Mouse (Mus musculus) ES-Bruce4 (cell line): ENCODE measurements around the gene Lpp. TPM values are rescaled to one million over a fixed set of nuclear protein-coding genes. Genes with fewer than 3 reads are reported as not detected.

ENCODE experiments used
- H3K27ac ChIP-seq: 2 replicates; pipeline ENCODE4 v1.5.1; 2012; ENCODE audit warnings: low read length, inconsistent platforms; ENCODE audit not compliant: insufficient read depth
- H3K27me3 ChIP-seq: 2 replicates; pipeline ENCODE4 v1.6.1; 2012; ENCODE audit warnings: mild to moderate bottlenecking, low read length, inconsistent platforms; ENCODE audit not compliant: control insufficient read depth, poor library complexity, insufficient read depth, severe bottlenecking
- H3K36me3 ChIP-seq: 2 replicates; pipeline ENCODE4 v1.6.1; 2012; ENCODE audit warnings: inconsistent platforms, mild to moderate bottlenecking, low read length, moderate library complexity; ENCODE audit not compliant: control insufficient read depth, poor library complexity, insufficient read depth, severe bottlenecking
- H3K4me1 ChIP-seq: one replicate; pipeline ENCODE4 v1.8.1; 2011; ENCODE audit warnings: low read length; ENCODE audit not compliant: control insufficient read depth, insufficient read depth
- H3K4me3 ChIP-seq: 2 replicates; pipeline ENCODE4 v1.5.1; 2011; ENCODE audit warnings: low read depth, mild to moderate bottlenecking, low read length
- H3K9ac ChIP-seq: 2 replicates; pipeline ENCODE4 v1.6.1; 2012; ENCODE audit warnings: low read depth, mild to moderate bottlenecking, inconsistent platforms; ENCODE audit not compliant: poor library complexity, severe bottlenecking
- H3K9me3 ChIP-seq: replicated peaks from 2 replicates; pipeline ENCODE4 v1.6.1; 2012; ENCODE audit warnings: mild to moderate bottlenecking, low read length, inconsistent platforms; ENCODE audit not compliant: control insufficient read depth, poor library complexity, insufficient read depth, severe bottlenecking
- CTCF ChIP-seq: IDR thresholded peaks from one replicate; pipeline ENCODE4 v1.8.1; 2011; ENCODE audit warnings: low read depth, low read length
- EP300 ChIP-seq: IDR thresholded peaks from 2 replicates; pipeline ENCODE4 v1.6.1; 2011; ENCODE audit warnings: low read depth, low read length; ENCODE audit not compliant: insufficient read depth
- POLR2A ChIP-seq: IDR thresholded peaks from one replicate; pipeline ENCODE4 v1.8.1; 2011; ENCODE audit warnings: low read length; ENCODE audit not compliant: insufficient read depth
- polyA plus RNA-seq: library from polyadenylated mRNA; stranded (reverse); fragments of >200 nt; gene quantifications from 2 replicates; pipeline ENCODE4 v1.2.4, GENCODE M21; 2011; ENCODE audit warnings: low read depth; ENCODE audit not compliant: missing spikeins, insufficient read depth, insufficient read length

The Lpp gene
- polyA plus RNA-seq, 1 experiment: 48.5 TPM

DNA sequence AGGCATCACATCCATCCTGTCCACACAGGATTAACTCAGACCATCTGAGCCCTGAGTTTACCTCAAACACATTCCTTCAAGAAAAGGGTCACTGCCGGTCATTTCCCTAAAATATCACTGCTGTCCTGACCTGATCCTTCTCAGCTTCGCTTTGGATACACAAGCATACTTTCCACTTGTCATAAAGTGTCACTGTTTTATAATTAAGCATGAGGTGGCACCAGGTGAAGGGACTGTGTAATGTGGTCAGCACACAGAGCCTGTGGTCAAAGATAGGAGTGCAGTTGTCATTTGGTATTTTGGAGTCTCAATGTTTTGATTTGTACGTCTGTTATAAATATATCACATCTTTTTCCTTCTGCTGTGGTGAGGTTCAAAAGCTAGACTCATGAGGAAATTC is 395.7 kb downstream of the Lpp start:
- H3K27me3 ChIP-seq: no peaks in the 10 kb centered on the region
- H3K9me3 ChIP-seq: no peaks in the 10 kb centered on the region
- no peak overlapping the region for H3K4me3 ChIP-seq
- TF ChIP-seq EP300 (no peak), CTCF (no peak), POLR2A (no peak)
- no peaks in the 10 kb centered on the region for H3K4me1 ChIP-seq
- no peaks in the 10 kb centered on the region for H3K36me3 ChIP-seq
- no peak overlapping the region for H3K27ac ChIP-seq
- H3K9ac ChIP-seq: no peak overlapping the region

GRCm38 (mm10) chr16:24791387-24791786 is 398.1 kb downstream of the Lpp start:
- Histone ChIP-seq H3K27me3 (no peaks in the 10 kb centered on the region), H3K36me3 (no peaks in the 10 kb centered on the region), H3K9me3 (no peaks in the 10 kb centered on the region), H3K27ac (no peak overlapping the region), H3K4me3 (no peak overlapping the region), H3K9ac (no peak overlapping the region), H3K4me1 (no peaks in the 10 kb centered on the region)
- TF ChIP-seq POLR2A: no peak
- no peak for TF ChIP-seq EP300
- TF ChIP-seq CTCF: no peak

DNA sequence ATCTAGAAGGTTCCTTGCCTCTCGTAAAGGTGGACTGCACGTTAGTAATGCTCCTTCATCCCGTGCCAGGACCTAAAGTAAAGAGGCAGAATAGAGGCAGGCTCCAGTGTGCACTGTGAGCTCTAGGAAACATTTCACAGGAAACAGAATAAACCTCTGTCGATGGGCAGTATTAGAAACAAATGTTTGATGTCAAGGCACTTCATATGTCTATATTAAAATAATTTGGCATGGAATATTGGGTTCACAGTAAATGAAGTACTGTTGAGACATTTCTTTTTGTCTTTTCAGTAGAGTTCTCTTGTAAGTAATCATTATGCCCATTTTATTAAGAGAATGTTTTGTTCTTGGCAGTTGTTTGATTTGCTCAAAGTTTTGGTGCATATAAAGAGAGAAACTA is 398.7 kb downstream of the Lpp start:
- H3K36me3 ChIP-seq: no peaks in the 10 kb centered on the region
- no peak overlapping the region for H3K9ac ChIP-seq
- H3K4me1 ChIP-seq: no peaks in the 10 kb centered on the region
- no peak overlapping the region for H3K27ac ChIP-seq
- H3K9me3 ChIP-seq: no peaks in the 10 kb centered on the region
- TF ChIP-seq CTCF (no peak), EP300 (no peak), POLR2A (no peak)
- H3K27me3 ChIP-seq: no peaks in the 10 kb centered on the region
- H3K4me3 ChIP-seq: no peak overlapping the region

GRCm38 (mm10) chr16:24792836-24793235 is 399.5 kb downstream of the Lpp start:
- TF ChIP-seq CTCF: no peak
- Histone ChIP-seq H3K36me3 (no peaks in the 10 kb centered on the region), H3K9me3 (no peaks in the 10 kb centered on the region), H3K27me3 (no peaks in the 10 kb centered on the region), H3K27ac (no peak overlapping the region), H3K4me3 (no peak overlapping the region), H3K9ac (no peak overlapping the region), H3K4me1 (no peaks in the 10 kb centered on the region)

- Histone ChIP-seq H3K36me3 (no peaks in the 10 kb centered on the region), H3K27me3 (no peaks in the 10 kb centered on the region), H3K27ac (no peak overlapping the region), H3K9me3 (no peaks in the 10 kb centered on the region), H3K9ac (no peak overlapping the region), H3K4me1 (no peaks in the 10 kb centered on the region), H3K4me3 (no peak overlapping the region)
- TF ChIP-seq POLR2A: no peak
- TF ChIP-seq CTCF: no peak
- TF ChIP-seq EP300: no peak
These were observed 401.4 kb downstream of the Lpp start for GRCm38 (mm10) chr16:24794665-24795064.

DNA sequence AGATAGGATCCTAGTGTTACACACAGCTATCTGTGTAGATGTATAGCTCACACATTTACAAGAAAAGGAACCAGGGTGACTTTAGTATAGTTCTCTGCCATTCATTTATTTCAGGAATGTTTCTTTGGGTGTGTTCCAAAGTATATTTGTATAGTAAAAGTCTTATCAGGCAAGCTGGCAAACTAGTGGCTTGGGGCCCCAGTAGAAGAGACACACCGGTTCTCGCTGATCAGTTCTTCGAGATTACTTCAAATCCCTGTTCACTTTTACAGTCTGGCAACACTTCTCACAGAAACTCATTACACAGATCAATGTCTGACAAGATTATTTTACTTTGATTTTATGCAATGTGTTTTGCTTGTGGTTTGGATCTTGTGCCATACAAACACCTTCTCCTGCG is 408.0 kb downstream of the Lpp start:
- Histone ChIP-seq H3K36me3 (no peaks in the 10 kb centered on the region), H3K9ac (no peak overlapping the region), H3K27ac (no peak overlapping the region), H3K9me3 (no peaks in the 10 kb centered on the region), H3K27me3 (no peaks in the 10 kb centered on the region), H3K4me1 (no peaks in the 10 kb centered on the region), H3K4me3 (no peak overlapping the region)
- TF ChIP-seq EP300 (no peak), CTCF (no peak), POLR2A (no peak)

GRCm38 (mm10) chr16:24801780-24802179 is 408.5 kb downstream of the Lpp start:
- TF ChIP-seq POLR2A (no peak), CTCF (no peak), EP300 (no peak)
- Histone ChIP-seq H3K9ac (no peak overlapping the region), H3K36me3 (no peaks in the 10 kb centered on the region), H3K27ac (no peak overlapping the region), H3K4me1 (no peaks in the 10 kb centered on the region), H3K27me3 (no peaks in the 10 kb centered on the region), H3K9me3 (no peaks in the 10 kb centered on the region), H3K4me3 (no peak overlapping the region)
